In the genomic region with DNA sequence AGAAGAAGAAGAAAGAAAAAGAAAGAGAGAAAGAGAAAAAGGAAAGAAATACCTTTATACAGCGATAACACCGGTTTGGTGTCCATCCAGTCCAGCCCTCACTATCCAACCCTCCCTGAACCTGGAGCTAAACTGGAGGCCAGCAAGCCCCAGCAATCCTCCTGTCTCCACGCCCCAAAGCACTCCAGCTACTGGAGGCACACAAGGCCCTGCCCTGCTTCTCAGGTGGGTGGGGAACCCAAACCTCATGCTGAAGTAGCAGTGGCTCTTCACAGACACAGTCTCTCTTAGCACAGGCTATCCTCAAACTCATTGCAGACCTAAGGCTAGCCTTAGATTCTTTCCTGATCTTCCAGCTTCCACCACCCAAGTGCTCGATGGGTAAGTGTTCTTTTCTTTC, we compare ENCODE assay signal across 15 mouse cellular contexts. TPM values are rescaled to one million over a fixed set of nuclear protein-coding genes. Genes with fewer than 3 reads are reported as not detected.
DNase-seq lines count a peak whose midpoint lies in the region; ATAC-seq and TF ChIP-seq lines count a peak whose summit lies in the region.
"Had no signal": no experiment of that assay in that cellular context is flagged by ENCODE, and none has a peak within 500 bp of the region (broad histone marks: within the 10 kb centered on the region; RNA-seq: fewer than 3 reads in every experiment).

No protein-coding gene starts in this region.

- no peak for DNase-seq in heart, embryonic 10.5 days (ENCODE audit: low spot score)
- DNase-seq in heart, adult 11 months: no peak
- no peak for DNase-seq in midbrain, embryonic 14.5 days
- peak in 1 of 3 experiments; percentile 41 for DNase-seq in liver, embryonic 14.5 days (ENCODE audit: low read depth in 3 of 3, low spot score in 3 of 3)
- DNase-seq in embryo, embryonic 10 days (ENCODE audit: low spot score): no peak
- DNase-seq in embryo, embryonic 11 days: no peak
- DNase-seq: adrenal gland, postnatal 10 days; cerebellum, postnatal 14 days; spleen, adult 18-20 months had no signal

- 0 out of 2 replicates have a peak overlapping the region, but pooled peaks have one; percentile 4 for H3K4me2 ChIP-seq in midbrain, embryonic 13.5 days (replicated peaks)
- H3K4me2 ChIP-seq in midbrain, embryonic 14.5 days (ENCODE audit: low read length): no peak overlapping the region
- H3K4me2 ChIP-seq in liver, embryonic 14.5 days (ENCODE audit: low read depth): peak overlapping the region; percentile 77
- H3K4me2 ChIP-seq: kidney, embryonic 15.5 days; limb, embryonic 15.5 days had no signal

- no peaks in the 10 kb centered on the region for H3K27me3 ChIP-seq in heart, embryonic 10.5 days (ENCODE audit: insufficient read depth, poor library complexity, severe bottlenecking)
- H3K27me3 ChIP-seq in midbrain, embryonic 13.5 days: no peaks in the 10 kb centered on the region
- H3K27me3 ChIP-seq in midbrain, embryonic 14.5 days (ENCODE audit: control insufficient read depth, insufficient read depth, low read length): no peaks in the 10 kb centered on the region
- H3K27me3 ChIP-seq in liver, embryonic 14.5 days (ENCODE audit: control insufficient read depth, insufficient read depth, low read length): no peaks in the 10 kb centered on the region
- H3K27me3 ChIP-seq: embryonic facial prominence, embryonic 12.5 days; kidney, embryonic 15.5 days; limb, embryonic 15.5 days; midbrain, embryonic 12.5 days had no signal

- H3K4me3 ChIP-seq in heart, embryonic 10.5 days: no peak overlapping the region
- no peak overlapping the region for H3K4me3 ChIP-seq in midbrain, embryonic 13.5 days (replicated peaks)
- H3K4me3 ChIP-seq in midbrain, embryonic 14.5 days (replicated peaks; ENCODE audit: low read depth, low read length): no peak overlapping the region
- H3K4me3 ChIP-seq in liver, embryonic 14.5 days (ENCODE audit: insufficient read depth in 1 of 2, low read depth in 2 of 2, low read length in 2 of 2): peak overlapping the region in 1 of 2 experiments; percentile 41; a peak in 1 of 4 replicates
- H3K4me3 ChIP-seq: embryonic facial prominence, embryonic 12.5 days; kidney, embryonic 15.5 days; limb, embryonic 15.5 days; midbrain, embryonic 12.5 days had no signal

- H3K9ac ChIP-seq in midbrain, embryonic 13.5 days (replicated peaks): no peak overlapping the region
- no peak overlapping the region for H3K9ac ChIP-seq in midbrain, embryonic 14.5 days (replicated peaks; ENCODE audit: low read length)
- peak overlapping the region; percentile 65 for H3K9ac ChIP-seq in liver, embryonic 14.5 days (replicated peaks)
- H3K9ac ChIP-seq: embryonic facial prominence, embryonic 12.5 days; kidney, embryonic 15.5 days; limb, embryonic 15.5 days had no signal

- no peak for TF ChIP-seq CTCF in liver, embryonic 14.5 days (IDR thresholded peaks at IDR 0.05; ENCODE audit: low read depth)

- TF ChIP-seq EP300 in liver, embryonic 14.5 days (IDR thresholded peaks at IDR 0.05; ENCODE audit: low read depth): no peak

- no peak for ATAC-seq in midbrain, embryonic 13.5 days
- no peak for ATAC-seq in midbrain, embryonic 14.5 days (ENCODE audit: low FRiP score, low TSS enrichment)
- ATAC-seq in erythroblast, adult 5-6 weeks (replicated peaks; ENCODE audit: low FRiP score, poor library complexity, severe bottlenecking): peak; percentile 67
- peak; percentile 63 for ATAC-seq in liver, embryonic 14.5 days (ENCODE audit: insufficient read depth)

- H3K9me3 ChIP-seq in heart, embryonic 10.5 days: no peaks in the 10 kb centered on the region
- H3K9me3 ChIP-seq in midbrain, embryonic 13.5 days: no peaks in the 10 kb centered on the region
- H3K9me3 ChIP-seq in midbrain, embryonic 14.5 days (ENCODE audit: control insufficient read depth, low read length): no peaks in the 10 kb centered on the region
- no peaks in the 10 kb centered on the region for H3K9me3 ChIP-seq in liver, embryonic 14.5 days (ENCODE audit: control insufficient read depth, low read length)
- H3K9me3 ChIP-seq: embryonic facial prominence, embryonic 12.5 days; kidney, embryonic 15.5 days; limb, embryonic 15.5 days; midbrain, embryonic 12.5 days had no signal

- WGBS in heart, embryonic 10.5 days: 76% methylated on average over 4 of the region's 4 CpGs
- 74% methylated on average over 4 of the region's 4 CpGs for WGBS in midbrain, embryonic 13.5 days
- 67% methylated on average over 4 of the region's 4 CpGs for WGBS in midbrain, embryonic 14.5 days
- WGBS in liver, embryonic 14.5 days (ENCODE audit: insufficient replicate concordance): 69% methylated on average over 4 of the region's 4 CpGs

- peak overlapping the region; percentile 60; the same call in 1 of the 2 replicates for H3K27ac ChIP-seq in heart, embryonic 10.5 days
- no peak overlapping the region for H3K27ac ChIP-seq in midbrain, embryonic 13.5 days
- no peak overlapping the region for H3K27ac ChIP-seq in midbrain, embryonic 14.5 days (replicated peaks; ENCODE audit: low read depth, low read length)
- peak overlapping the region; percentile 94 for H3K27ac ChIP-seq in liver, embryonic 14.5 days

- peaks cover 69% of the 10 kb centered on the region for H3K4me1 ChIP-seq in heart, embryonic 10.5 days
- H3K4me1 ChIP-seq in midbrain, embryonic 13.5 days (replicated peaks): peaks cover 84% of the 10 kb centered on the region
- H3K4me1 ChIP-seq in midbrain, embryonic 14.5 days (ENCODE audit: control insufficient read depth, insufficient read depth, low read length): peaks cover 45% of the 10 kb centered on the region
- peaks cover 50 to 51% of the 10 kb centered on the region in 2 experiments for H3K4me1 ChIP-seq in liver, embryonic 14.5 days (replicated peaks; ENCODE audit: control insufficient read depth in 2 of 2, insufficient read depth in 2 of 2, low read length in 1 of 2)

- peaks cover 31% of the 10 kb centered on the region for H3K36me3 ChIP-seq in heart, embryonic 10.5 days
- H3K36me3 ChIP-seq in midbrain, embryonic 13.5 days: peaks cover 28% of the 10 kb centered on the region
- H3K36me3 ChIP-seq in midbrain, embryonic 14.5 days (ENCODE audit: control insufficient read depth, insufficient read depth, low read length): peaks cover 31% of the 10 kb centered on the region
- no peaks in the 10 kb centered on the region for H3K36me3 ChIP-seq in liver, embryonic 14.5 days (replicated peaks; ENCODE audit: control insufficient read depth, insufficient read depth, low read depth)

RNA-seq across cellular contexts. Expression of gene Tnrc18, which starts 14.6 kb away (rescaled TPM):
- polyA plus RNA-seq in heart, embryonic 10.5 days (2016; fragmentation: Nextera tagmentation; extraction: Ambion mirVana): 22.2 and 24.8 TPM in 2 replicates
- polyA plus RNA-seq in midbrain, embryonic 13.5 days (2015; fragmentation: Nextera tagmentation; extraction: Ambion mirVana): 30.5 and 40.7 TPM in 2 replicates
- polyA plus RNA-seq in midbrain, embryonic 14.5 days (2014; fragmentation: Nextera tagmentation; extraction: Ambion mirVana): 37.7 and 47.4 TPM in 2 replicates
- 5.4 and 7.9 TPM in 2 replicates for total RNA-seq in erythroblast, adult 5-6 weeks (2015; ENCODE audit: low replicate concordance)
- total RNA-seq in erythroblast, adult 5-6 weeks (2017; ENCODE audit: low replicate concordance): 5.0 and 6.0 TPM in 2 replicates
- polyA plus RNA-seq in liver, embryonic 14.5 days (2012; rRNA removed): 2.3 and 2.8 TPM in 2 replicates
- polyA plus RNA-seq in liver, embryonic 14.5 days (2014; fragmentation: Nextera tagmentation; extraction: Ambion mirVana): 2.9 and 3.4 TPM in 2 replicates

Comparison
In these comparisons a context has a peak if more than half of its experiments do, and no peak if none do; other contexts are left out.
1. H3K27ac ChIP-seq: peak in heart, embryonic 10.5 days (single experiment) and liver, embryonic 14.5 days (single experiment); none in midbrain, embryonic 13.5 days (single experiment) and midbrain, embryonic 14.5 days (single experiment).
2. ATAC-seq: peak in erythroblast, adult 5-6 weeks (single experiment) and liver, embryonic 14.5 days (single experiment); none in midbrain, embryonic 13.5 days (single experiment) and midbrain, embryonic 14.5 days (single experiment).